Mouse (Mus musculus): ENCODE results near the gene Pgf. TPM values are rescaled to one million over a fixed set of nuclear protein-coding genes. Genes with fewer than 3 reads are reported as not detected.

The Pgf gene
- total RNA-seq, 2 experiments from 2014 or later = 0.43 to 2.1 TPM

DNA sequence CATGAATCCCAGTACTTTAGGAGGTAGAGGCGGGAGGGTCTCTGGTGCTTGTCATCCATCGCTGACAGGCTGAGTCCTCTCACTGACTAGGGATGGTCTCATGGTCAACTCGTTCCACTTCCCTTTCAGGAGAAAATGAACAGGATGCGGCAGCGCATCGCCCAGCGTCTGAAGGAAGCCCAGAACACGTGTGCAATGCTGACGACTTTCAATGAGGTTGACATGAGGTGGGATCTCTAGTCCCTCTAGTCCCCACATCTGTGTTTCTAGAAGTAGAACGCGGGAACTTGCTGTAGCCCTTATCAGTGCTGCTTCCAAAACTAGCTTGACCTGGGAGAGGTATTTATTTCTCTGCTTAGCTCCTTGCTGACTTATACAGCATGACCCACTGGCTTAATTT lies 53.9 kb downstream of the Pgf start:
- no peak for DNase-seq

- no peak for DNase-seq
Measured at GRCm38 (mm10) chr12:85123108-85123530, 54.5 kb downstream of the Pgf start.

GRCm38 (mm10) chr12:85121806-85122459 lies 55.7 kb downstream of the Pgf start:
- no peak for DNase-seq

Other genes with a start within 250 kb of the Pgf start
- gene Fcf1, start 206.9 kb downstream of the Pgf start, total RNA-seq (2021) = 10 to 100 TPM; 87.4 to 99.4 TPM
- 10 to 100 TPM; 34.9 to 36.4 TPM for gene Arel1, start 206.9 kb downstream of the Pgf start, total RNA-seq (2021)
- 10 to 100 TPM; 48.5 to 52.1 TPM for gene Ylpm1, start 181.5 kb downstream of the Pgf start, total RNA-seq (2021)
- 1 to 10 TPM; 2.5 to 4.9 TPM for gene Prox2, start 67.0 kb downstream of the Pgf start, total RNA-seq (2021)
- 100 to 1,000 TPM; 348 to 363 TPM for gene Dlst, start 67.0 kb downstream of the Pgf start, total RNA-seq (2021)
- under 1 TPM; 0.46 to 0.50 TPM for gene Rps6kl1, start 26.5 kb downstream of the Pgf start, total RNA-seq (2021)
- gene Eif2b2, start 41.7 kb upstream of the Pgf start, total RNA-seq (2021) = 10 to 100 TPM; 82.1 to 85.3 TPM
- gene Mlh3, start 92.8 kb upstream of the Pgf start, total RNA-seq (2021) = 10 to 100 TPM; 11.0 to 12.9 TPM
- 10 to 100 TPM; 28.4 to 37.7 TPM for gene Acyp1, start 110.6 kb upstream of the Pgf start, total RNA-seq (2021)
- gene Zc2hc1c, start 110.8 kb upstream of the Pgf start, total RNA-seq (2021) = 1 to 10 TPM; 1.1 to 1.9 TPM
- 10 to 100 TPM; 91.1 to 94.2 TPM for gene Nek9, start 161.6 kb upstream of the Pgf start, total RNA-seq (2021)
- gene Tmed10, start 197.1 kb upstream of the Pgf start, total RNA-seq (2021) = 100 to 1,000 TPM; 291 to 336 TPM